In the genomic region with DNA sequence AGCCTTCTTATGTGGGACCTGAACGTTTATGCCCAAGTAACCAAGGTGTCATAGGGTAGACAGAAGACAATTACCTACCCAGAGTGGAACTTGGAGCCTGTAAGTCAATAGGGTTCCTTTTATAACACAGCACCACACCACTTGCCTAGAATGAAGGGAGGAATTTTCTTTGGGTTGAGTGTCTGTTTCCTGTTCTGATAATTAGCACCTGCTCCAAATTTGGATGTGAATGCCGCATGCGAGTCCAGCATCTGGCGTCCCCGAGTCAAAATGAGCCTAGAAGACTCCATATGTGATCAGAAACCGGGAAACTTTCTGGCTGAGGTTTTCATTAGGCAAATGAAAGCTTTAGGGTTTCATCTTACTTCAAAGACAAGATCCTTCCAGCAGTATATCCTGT, we compare ENCODE assay signal across 12 mouse cellular contexts.
DNase-seq lines count a peak whose midpoint lies in the region; ATAC-seq and TF ChIP-seq lines count a peak whose summit lies in the region.
"Had no signal": no experiment of that assay in that cellular context is flagged by ENCODE, and none has a peak within 500 bp of the region (broad histone marks: within the 10 kb centered on the region; RNA-seq: fewer than 3 reads in every experiment).

No protein-coding gene starts in this region.

- H3K4me1 ChIP-seq in CH12.LX (ENCODE audit: control insufficient read depth in 1 of 2, insufficient read depth in 2 of 2): peaks cover 0 to 14% of the 10 kb centered on the region in 2 experiments; a peak in 2 of 4 replicates
- H3K4me1 ChIP-seq: hindbrain, embryonic 12.5 days; liver, embryonic 15.5 days had no signal

- in situ Hi-C loops in CH12.LX (cut with MboI; ENCODE audit: low pct_ligation_motif_present, low pct_unique_long_range_greater_than_20kb, low sequenced_read_pairs): no loop called here

- peak; percentile 7 to 9 for DNase-seq in heart, postnatal 10 days
- no peak for DNase-seq in heart, postnatal 14 days
- DNase-seq in CH12.LX (ENCODE audit: extremely low read depth): peak; percentile 17
- DNase-seq in forelimb bud, embryonic 11.5 days (ENCODE audit: low read depth, low spot score): peak; percentile 78
- DNase-seq in neural tube, embryonic 10.5 days (ENCODE audit: extremely low spot score, low spot score): no peak

- H3K4me2 ChIP-seq in CH12.LX (ENCODE audit: insufficient read depth, low read depth, poor library complexity, severe bottlenecking): peak overlapping the region; percentile 67; the same call in 1 of the 2 replicates
- H3K4me2 ChIP-seq: hindbrain, embryonic 12.5 days had no signal

- no peaks in the 10 kb centered on the region for H3K9me3 ChIP-seq in CH12.LX (replicated peaks; ENCODE audit: low read length)
- H3K9me3 ChIP-seq: hindbrain, embryonic 12.5 days; liver, embryonic 15.5 days had no signal

- no peak for TF ChIP-seq RAD21 in CH12.LX (IDR thresholded peaks at IDR 0.05; ENCODE audit: low read depth, low read length)

- dilution Hi-C loops in CH12.LX (cut with MboI; ENCODE audit: extremely low pct_ligation_motif_present, extremely low pct_unique_long_range_greater_than_20kb, low sequenced_read_pairs): no loop called here

- H3K79me2 ChIP-seq in CH12.LX (replicated peaks; ENCODE audit: control insufficient read depth, extremely low read depth, insufficient read depth, poor library complexity, severe bottlenecking): no peaks in the 10 kb centered on the region

- no peak for TF ChIP-seq POLR2A in CH12.LX (IDR thresholded peaks at IDR 0.05; ENCODE audit: low read depth, low read length)

- ATAC-seq in common myeloid progenitor, adult 5-6 weeks (replicated peaks; ENCODE audit: low read depth, poor library complexity, severe bottlenecking): peak; percentile 43
- no peak for ATAC-seq in erythroblast, adult 5-6 weeks (replicated peaks; ENCODE audit: low FRiP score, poor library complexity, severe bottlenecking)
- ATAC-seq: CD4-positive, CD25-positive, alpha-beta regulatory T cell, adult 4 months; Patski had no signal

- H3K9ac ChIP-seq in CH12.LX (ENCODE audit: insufficient read depth, low read depth): no peak overlapping the region
- H3K9ac ChIP-seq: hindbrain, embryonic 12.5 days; liver, embryonic 15.5 days had no signal

- no peaks in the 10 kb centered on the region for H3K27me3 ChIP-seq in CH12.LX (replicated peaks)
- H3K27me3 ChIP-seq: hindbrain, embryonic 12.5 days; liver, embryonic 15.5 days; Patski had no signal

- no peak for TF ChIP-seq EP300 in CH12.LX (IDR thresholded peaks at IDR 0.05; ENCODE audit: low read length)

- no peak overlapping the region for H3K27ac ChIP-seq in CH12.LX (ENCODE audit: insufficient read depth, low read depth)
- H3K27ac ChIP-seq: hindbrain, embryonic 12.5 days; liver, embryonic 15.5 days; stomach, postnatal 0 days had no signal

- no peak for TF ChIP-seq CTCF in CH12.LX (conservative IDR thresholded peaks at IDR 0.05 in 1 of 2, IDR thresholded peaks at IDR 0.05 in 1 of 2; ENCODE audit: low read depth in 2 of 2, low read length in 2 of 2)

- intact Hi-C loops in heart, postnatal 10 days (cut with DNase I): no loop called here
- intact Hi-C loops in heart, postnatal 14 days (cut with DNase I): no loop called here

- H3K4me3 ChIP-seq in CH12.LX (replicated peaks in 1 of 3; ENCODE audit: low read depth in 2 of 3, low read length in 2 of 3, poor library complexity in 1 of 3): no peak overlapping the region
- H3K4me3 ChIP-seq: hindbrain, embryonic 12.5 days; liver, embryonic 15.5 days had no signal

- no peaks in the 10 kb centered on the region for H3K36me3 ChIP-seq in CH12.LX (replicated peaks in 1 of 2; ENCODE audit: control insufficient read depth in 1 of 2, insufficient read depth in 1 of 2, low read length in 1 of 2)
- H3K36me3 ChIP-seq: hindbrain, embryonic 12.5 days; liver, embryonic 15.5 days had no signal

TF ChIP-seq in CH12.LX, 34 proteins besides CTCF, POLR2A, EP300 and RAD21:
- TF ChIP-seq TBP (conservative IDR thresholded peaks at IDR 0.05; ENCODE audit: low read depth, low read length) (no peak), CHD1 (IDR thresholded peaks at IDR 0.05; ENCODE audit: low read depth, low read length) (no peak), TCF12 (IDR thresholded peaks at IDR 0.05; ENCODE audit: low read depth, low read length) (no peak), HCFC1 (IDR thresholded peaks at IDR 0.05; ENCODE audit: low read depth, low read length) (no peak), USF2 (conservative IDR thresholded peaks at IDR 0.05; ENCODE audit: low read depth, low read length) (no peak), RCOR1 (conservative IDR thresholded peaks at IDR 0.05; ENCODE audit: low read depth, low read length) (no peak), MXI1 (IDR thresholded peaks at IDR 0.05; ENCODE audit: low read depth, low read length) (no peak), UBTF (IDR thresholded peaks at IDR 0.05; ENCODE audit: low read depth, low read length) (no peak)

Comparison
In these comparisons a context has a peak if more than half of its experiments do, and no peak if none do; other contexts are left out.
1. DNase-seq: peak in heart, postnatal 10 days (2 of 2), CH12.LX (single experiment) and forelimb bud, embryonic 11.5 days (single experiment); none in heart, postnatal 14 days (0 of 2) and neural tube, embryonic 10.5 days (single experiment).